Mouse (Mus musculus) G1E (cell line): ENCODE data around the gene Tecpr2.

ENCODE experiments used
- CTCF ChIP-seq: IDR thresholded peaks from 2 replicates; pipeline ENCODE4 v1.5.1; 2012; ENCODE audit warnings: low read depth, low read length, inconsistent platforms, mixed read lengths
- GATA1 ChIP-seq: IDR thresholded peaks from 2 replicates; pipeline ENCODE4 v1.6.1; 2012; ENCODE audit warnings: borderline replicate concordance, low read length, inconsistent platforms, mixed read lengths
- POLR2AphosphoS5 ChIP-seq: IDR thresholded peaks from 2 replicates; pipeline ENCODE4 v1.6.1; 2012; ENCODE audit warnings: low read depth, low read length, inconsistent platforms; ENCODE audit not compliant: insufficient replicate concordance
- TAL1 ChIP-seq: conservative IDR thresholded peaks from 2 replicates; pipeline ENCODE4 v1.6.1; 2012; ENCODE audit warnings: low read depth, low read length, inconsistent platforms, mixed read lengths

DNA sequence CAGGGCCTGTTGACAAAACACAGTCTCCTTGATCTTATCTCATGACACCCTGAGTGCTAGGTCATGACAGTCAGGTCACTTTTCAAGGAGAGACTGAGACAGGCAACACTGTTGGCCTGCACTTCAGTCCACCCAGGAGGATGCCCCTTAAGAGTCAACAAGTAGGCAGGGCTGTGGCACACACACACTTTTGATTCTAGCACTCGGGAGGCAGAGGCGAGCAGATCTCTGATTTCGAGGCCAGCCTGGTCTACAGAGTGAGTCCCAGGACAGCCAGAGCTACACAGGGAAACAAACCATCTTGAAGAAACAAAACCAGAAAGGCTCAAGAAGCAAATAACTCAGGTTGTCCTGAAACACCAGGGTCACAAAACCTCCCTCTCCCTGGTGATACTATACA is 100.3 kb downstream of the Tecpr2 start:
- TF ChIP-seq GATA1 (no peak), CTCF (no peak), POLR2AphosphoS5 (no peak), TAL1 (no peak)
